Mouse (Mus musculus): ENCODE measurements around the gene Ttc19.
A peak's percentile ranks its signal among the peaks of the same experiment; 100 is the strongest.
"Not testable (repeated sequence)": the region's sequence is repeated elsewhere in the genome, so short reads cannot be mapped to it uniquely, and the experiment has no call there.

Ttc19 gene

GRCm38 (mm10) chr11:62285020-62285419 lies 3.7 kb downstream of the Ttc19 start:
- DNase-seq: no peak

- DNase-seq: no peak
Observed at GRCm38 (mm10) chr11:62287700-62288099, 6.4 kb downstream of the Ttc19 start.

GRCm38 (mm10) chr11:62294121-62294520 lies 12.8 kb downstream of the Ttc19 start:
- DNase-seq: no peak

- no peak for DNase-seq
Observed at GRCm38 (mm10) chr11:62298883-62299282, 17.6 kb downstream of the Ttc19 start.

GRCm38 (mm10) chr11:62305866-62306265 lies 24.6 kb downstream of the Ttc19 start:
- DNase-seq: no peak

GRCm38 (mm10) chr11:62309296-62309695 lies 28.0 kb downstream of the Ttc19 start:
- DNase-seq: no peak

- no peak for DNase-seq
Observed at GRCm38 (mm10) chr11:62314984-62315383, 33.7 kb downstream of the Ttc19 start.

GRCm38 (mm10) chr11:62317746-62318145 lies 36.5 kb downstream of the Ttc19 start:
- DNase-seq: no peak

GRCm38 (mm10) chr11:62320097-62320496 lies 38.8 kb downstream of the Ttc19 start:
- DNase-seq: no peak

GRCm38 (mm10) chr11:62323659-62324058 lies 42.4 kb downstream of the Ttc19 start:
- no peak for DNase-seq

- DNase-seq: peak; percentile 26
Observed at GRCm38 (mm10) chr11:62331141-62331540, 49.9 kb downstream of the Ttc19 start.

GRCm38 (mm10) chr11:62332228-62332627 lies 51.0 kb downstream of the Ttc19 start:
- no peak for DNase-seq

- no peak for DNase-seq
Observed at GRCm38 (mm10) chr11:62343002-62343401, 61.7 kb downstream of the Ttc19 start.

GRCm38 (mm10) chr11:62351948-62352347 lies 70.7 kb downstream of the Ttc19 start:
- no peak for DNase-seq

GRCm38 (mm10) chr11:62355216-62355615 lies 73.9 kb downstream of the Ttc19 start:
- DNase-seq: no peak

- DNase-seq: no peak
Observed at GRCm38 (mm10) chr11:62366879-62367278, 85.6 kb downstream of the Ttc19 start.

GRCm38 (mm10) chr11:62369924-62370323 lies 88.7 kb downstream of the Ttc19 start:
- DNase-seq: no peak

- DNase-seq: no peak
Observed at GRCm38 (mm10) chr11:62371776-62372175, 90.5 kb downstream of the Ttc19 start.

- DNase-seq: not testable (repeated sequence)
Observed at GRCm38 (mm10) chr11:62377202-62377851, 96.1 kb downstream of the Ttc19 start.
